Mouse (Mus musculus): Measurements from ENCODE around the gene Rhno1. TPM values are rescaled to one million over a fixed set of nuclear protein-coding genes. Genes with fewer than 3 reads are reported as not detected.

Rhno1 gene
- 42.8 and 47.6 TPM in 2 replicates for polyA plus RNA-seq (2015; fragmentation: Nextera tagmentation; extraction: Ambion mirVana)

DNA sequence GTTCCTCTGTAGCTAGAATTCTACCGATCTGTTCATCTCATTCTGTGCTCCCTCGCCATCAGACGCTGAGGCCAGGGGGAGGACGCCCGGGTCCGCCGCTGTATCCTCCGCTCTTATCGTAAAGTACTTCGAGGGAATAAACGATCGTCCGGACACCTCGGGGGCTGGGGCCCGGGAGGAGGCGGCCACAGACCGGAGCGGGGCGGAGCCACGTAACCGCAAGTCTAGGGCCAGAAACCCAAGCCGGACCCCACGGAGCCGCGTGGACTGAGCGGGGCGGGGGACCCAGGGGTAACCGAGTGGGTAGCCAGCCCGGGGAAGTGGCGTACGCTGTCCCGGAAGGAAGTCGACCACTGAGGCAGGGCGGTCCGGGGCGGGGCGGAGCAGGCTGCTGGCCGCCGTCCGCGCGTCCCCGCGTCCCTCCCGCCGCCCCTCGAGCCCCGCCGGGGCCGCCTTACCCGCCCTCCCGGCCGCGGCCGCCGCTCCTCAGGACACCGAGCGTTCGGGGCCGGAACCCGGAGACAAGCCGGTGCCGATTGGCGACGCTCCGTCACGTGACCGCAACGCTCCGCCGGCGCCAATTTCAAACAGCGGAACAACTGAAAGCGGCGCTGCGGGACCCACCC is at the start of gene Rhno1, which contains the start of gene Foxm1:
TSS of gene Rhno1 (minus strand) at position 531 of the 626 bp plus-strand sequence.
TSS of gene Foxm1 (plus strand) at position 587 of the 626 bp plus-strand sequence.

GRCm38 (mm10) chr6:128398996-128399395 is 36.3 kb upstream of the Rhno1 start, which contains the start of gene Nrip2:
Gene Nrip2, plus strand, starts transcription at chr6:128399296.

DNA sequence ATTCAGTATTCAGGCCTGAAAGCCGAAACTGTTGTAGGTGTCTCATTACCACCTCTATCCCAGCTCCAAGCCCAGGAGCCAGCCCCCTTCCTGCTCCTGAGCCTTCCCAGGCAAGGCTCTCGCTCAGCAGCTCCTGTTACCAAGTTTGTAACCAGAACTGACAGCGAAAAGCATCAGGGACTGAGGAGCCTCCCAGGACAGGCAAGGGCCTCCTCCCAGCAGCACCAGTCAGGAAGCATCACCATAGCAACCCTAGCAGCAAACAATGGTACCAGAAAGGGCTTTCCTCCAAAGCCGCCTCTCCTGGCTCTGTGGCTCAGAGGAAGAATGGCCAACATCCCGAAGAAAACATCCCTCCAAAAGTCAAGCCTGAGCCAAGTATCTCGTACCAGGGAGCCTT is 12.5 kb upstream of the Rhno1 start, which contains the start of the genes Tex52 and Gm44596:
TSS of gene Tex52 (plus strand) at position 265 of the 400 bp plus-strand sequence.
TSS of gene Gm44596 (plus strand) at position 312 of the 400 bp plus-strand sequence.

GRCm38 (mm10) chr6:128355726-128356416 is 6.8 kb downstream of the Rhno1 start, which contains the start of gene Tulp3:
Gene Tulp3, minus strand, starts transcription at chr6:128355851.

Other genes starting within 250 kb of the Rhno1 start
- 153 and 176 TPM in 2 replicates for gene Tspan9, start 219.3 kb downstream of the Rhno1 start, polyA plus RNA-seq (2015; fragmentation: Nextera tagmentation; extraction: Ambion mirVana)
- gene Tead4, start 62.1 kb downstream of the Rhno1 start, polyA plus RNA-seq (2015; fragmentation: Nextera tagmentation; extraction: Ambion mirVana) = 2.4 and 4.3 TPM in 2 replicates
- 10.8 and 13.1 TPM in 2 replicates for gene Tulp3, start 7.1 kb downstream of the Rhno1 start, polyA plus RNA-seq (2015; fragmentation: Nextera tagmentation; extraction: Ambion mirVana)
- gene Foxm1, start 56 bp upstream of the Rhno1 start, polyA plus RNA-seq (2015; fragmentation: Nextera tagmentation; extraction: Ambion mirVana) = 5.6 and 9.6 TPM in 2 replicates
- 0.13 TPM in 1 of 2 replicates, not detected in the other for gene Tex52, start 12.5 kb upstream of the Rhno1 start, polyA plus RNA-seq (2015; fragmentation: Nextera tagmentation; extraction: Ambion mirVana)
- gene Gm44596, start 12.6 kb upstream of the Rhno1 start, polyA plus RNA-seq (2015; fragmentation: Nextera tagmentation; extraction: Ambion mirVana) = not detected in 2 replicates
- 1.2 and 1.7 TPM in 2 replicates for gene Nrip2, start 36.4 kb upstream of the Rhno1 start, polyA plus RNA-seq (2015; fragmentation: Nextera tagmentation; extraction: Ambion mirVana)
- gene Itfg2, start 62.0 kb upstream of the Rhno1 start, polyA plus RNA-seq (2015; fragmentation: Nextera tagmentation; extraction: Ambion mirVana) = 13.5 and 16.7 TPM in 2 replicates
- gene Fkbp4, start 75.8 kb upstream of the Rhno1 start, polyA plus RNA-seq (2015; fragmentation: Nextera tagmentation; extraction: Ambion mirVana) = 116 and 137 TPM in 2 replicates
- 0.15 and 1.6 TPM in 2 replicates for gene Pzp, start 163.8 kb upstream of the Rhno1 start, polyA plus RNA-seq (2015; fragmentation: Nextera tagmentation; extraction: Ambion mirVana)
- not detected in 2 replicates for gene A2ml1, start 218.7 kb upstream of the Rhno1 start, polyA plus RNA-seq (2015; fragmentation: Nextera tagmentation; extraction: Ambion mirVana)